Mouse (Mus musculus) forebrain, embryonic 13.5 days (tissue): ENCODE measurements around the gene Gm16442. TPM values are rescaled to one million over a fixed set of nuclear protein-coding genes. Genes with fewer than 3 reads are reported as not detected.
"Not testable (repeated sequence)": the region's sequence is repeated elsewhere in the genome, so short reads cannot be mapped to it uniquely, and the experiment has no call there.

ENCODE experiments used
- ATAC-seq: fragments of 200-750 bp; cut with Nextera tagmentation; 2 replicates; pipeline ENCODE4 v1.8.0; 2017
- H3K27ac ChIP-seq: fragments of 300-500 bp; sonication (generic); 2 replicates; pipeline ENCODE4 v1.5.1; 2015; ENCODE audit warnings: inconsistent platforms, mild to moderate bottlenecking, moderate library complexity
- H3K27me3 ChIP-seq: fragments of 300-500 bp; sonication (generic); 2 replicates; pipeline ENCODE4 v1.6.1; 2015; ENCODE audit warnings: mild to moderate bottlenecking, inconsistent platforms
- H3K36me3 ChIP-seq: fragments of 300-500 bp; sonication (generic); 2 replicates; pipeline ENCODE4 v1.6.1; 2015; ENCODE audit warnings: mild to moderate bottlenecking, inconsistent platforms; ENCODE audit not compliant: poor library complexity, severe bottlenecking
- H3K4me1 ChIP-seq: fragments of 300-500 bp; sonication (generic); 2 replicates; pipeline ENCODE4 v1.6.1; 2015; ENCODE audit warnings: inconsistent platforms
- H3K4me2 ChIP-seq: fragments of 300-500 bp; sonication (generic); 2 replicates; pipeline ENCODE4 v1.6.1; 2015; ENCODE audit warnings: inconsistent platforms, mild to moderate bottlenecking, moderate library complexity
- H3K4me3 ChIP-seq: fragments of 300-500 bp; sonication (generic); 2 replicates; pipeline ENCODE4 v1.5.1; 2015; ENCODE audit warnings: mild to moderate bottlenecking, inconsistent platforms
- H3K9ac ChIP-seq: fragments of 300-500 bp; sonication (generic); 2 replicates; pipeline ENCODE4 v1.6.1; 2015; ENCODE audit warnings: mild to moderate bottlenecking, inconsistent platforms
- H3K9me3 ChIP-seq: fragments of 300-500 bp; sonication (generic); replicated peaks from 2 replicates; pipeline ENCODE4 v1.6.1; 2016; ENCODE audit warnings: inconsistent platforms
- WGBS: fragments of 180-500 bp; shearing (Covaris S2); methylation state at CpG from one replicate; pipeline ENCODE4 v1.1.7; 2015; 5-methylcytosine and 5-hydroxymethylcytosine counted together
- polyA plus RNA-seq: library from polyadenylated mRNA; unstranded; fragments of >200 nt; fragmentation: Nextera tagmentation; extraction: Ambion mirVana; gene quantifications from 2 replicates; pipeline ENCODE4 v1.2.1, GENCODE M21; 2015

The Gm16442 gene
- not detected in 2 replicates for polyA plus RNA-seq

GRCm38 (mm10) chr7:20122479-20122878, at the start of gene Gm16442:
TSS of gene Gm16442 (minus strand) at chr7:20122579.
- not testable (repeated sequence) for H3K27ac ChIP-seq, H3K4me2 ChIP-seq, H3K9ac ChIP-seq, H3K9me3 ChIP-seq, H3K36me3 ChIP-seq, ATAC-seq, H3K27me3 ChIP-seq, H3K4me1 ChIP-seq, H3K4me3 ChIP-seq
- no CpG with 5 or more reads among the region's 2 CpGs for WGBS

DNA sequence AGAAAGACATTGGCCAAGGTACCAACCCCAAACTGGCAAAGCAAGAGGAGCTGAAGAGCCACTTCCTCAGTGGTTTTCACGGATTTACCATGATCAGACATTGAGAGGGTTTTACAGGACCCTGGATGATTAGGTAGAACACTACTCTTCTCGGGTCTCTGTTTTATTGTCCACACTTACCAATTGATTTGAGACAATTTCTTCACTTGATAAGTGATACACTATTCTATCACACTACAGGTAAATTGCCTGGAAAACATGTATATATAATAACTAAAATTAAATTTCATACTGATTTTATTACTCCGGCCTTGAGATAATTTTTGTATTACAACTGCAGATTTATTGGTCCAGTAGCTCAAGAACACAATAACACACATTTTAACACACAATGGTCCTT, 45.9 kb upstream of the Gm16442 start, which contains the start of gene Vmn1r94:
Gene Vmn1r94, minus strand, starts transcription at position 101 of the 400 bp plus-strand sequence.
- H3K9me3 ChIP-seq, H3K27me3 ChIP-seq, H3K9ac ChIP-seq, H3K36me3 ChIP-seq, H3K27ac ChIP-seq, ATAC-seq, H3K4me2 ChIP-seq, H3K4me1 ChIP-seq, H3K4me3 ChIP-seq: not testable (repeated sequence)
- no CpG with 5 or more reads among the region's 3 CpGs for WGBS

GRCm38 (mm10) chr7:20138988-20139387, 16.6 kb upstream of the Gm16442 start, which contains the start of gene Vmn1r93:
TSS of gene Vmn1r93 (minus strand) at chr7:20139088.
- not testable (repeated sequence) for H3K36me3 ChIP-seq, H3K9me3 ChIP-seq, H3K4me2 ChIP-seq, H3K27me3 ChIP-seq, H3K9ac ChIP-seq, H3K4me3 ChIP-seq, H3K4me1 ChIP-seq, ATAC-seq, H3K27ac ChIP-seq
- no CpG with 5 or more reads among the region's 5 CpGs for WGBS

DNA sequence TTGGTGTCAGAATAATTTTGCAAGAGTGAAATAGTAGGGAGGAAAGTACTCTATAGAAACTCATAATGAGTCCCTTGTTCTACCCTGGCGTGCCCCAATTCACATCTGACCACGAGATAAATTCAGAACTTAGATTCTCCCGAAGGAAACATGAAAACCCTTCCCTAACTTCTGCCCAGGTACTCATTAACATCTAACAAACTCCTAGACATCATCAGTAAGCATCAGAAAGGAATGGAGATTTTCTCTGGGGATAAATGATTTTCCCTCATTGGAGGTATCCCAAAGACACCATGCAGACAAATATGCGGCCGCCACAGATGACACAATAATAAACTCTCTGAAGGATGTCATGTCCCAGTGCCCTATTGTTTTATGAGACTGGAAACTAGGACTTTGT, 23.0 kb downstream of the Gm16442 start, which contains the start of gene Vmn1r91:
Gene Vmn1r91, plus strand, starts transcription at position 301 of the 400 bp plus-strand sequence.
- H3K27me3 ChIP-seq, ATAC-seq, H3K4me3 ChIP-seq, H3K9ac ChIP-seq, H3K4me2 ChIP-seq, H3K36me3 ChIP-seq, H3K27ac ChIP-seq, H3K9me3 ChIP-seq, H3K4me1 ChIP-seq: not testable (repeated sequence)
- 87% methylated on average over 5 of the region's 5 CpGs for WGBS

GRCm38 (mm10) chr7:20078118-20078517, 44.3 kb downstream of the Gm16442 start:
- H3K4me2 ChIP-seq, H3K4me3 ChIP-seq, H3K4me1 ChIP-seq, H3K9me3 ChIP-seq, ATAC-seq, H3K36me3 ChIP-seq, H3K27me3 ChIP-seq, H3K9ac ChIP-seq, H3K27ac ChIP-seq: not testable (repeated sequence)
- 70% methylated on average over 18 of the region's 18 CpGs for whole genome bisulfite sequencing

Other genes starting within 250 kb of the Gm16442 start
- not detected in 2 replicates for gene Ceacam19, start 234.6 kb downstream of the Gm16442 start, polyA plus RNA-seq
- 4.9 and 5.1 TPM in 2 replicates for gene Pvr, start 201.4 kb downstream of the Gm16442 start, polyA plus RNA-seq
- gene Igsf23, start 171.8 kb downstream of the Gm16442 start, polyA plus RNA-seq: not detected in 2 replicates
- gene Ceacam20, start 157.2 kb downstream of the Gm16442 start, polyA plus RNA-seq: not detected in 2 replicates
- gene Nlrp9b, start 131.1 kb downstream of the Gm16442 start, polyA plus RNA-seq: not detected in 2 replicates
- gene Vmn1r91, start 22.9 kb downstream of the Gm16442 start, polyA plus RNA-seq: not detected in 2 replicates
- gene Vmn1r93, start 16.5 kb upstream of the Gm16442 start, polyA plus RNA-seq: not detected in 2 replicates
- gene Vmn1r94, start 45.8 kb upstream of the Gm16442 start, polyA plus RNA-seq: not detected in 2 replicates
- gene Vmn1r95, start 71.1 kb upstream of the Gm16442 start, polyA plus RNA-seq: not detected in 2 replicates
- gene Gm6164, start 83.0 kb upstream of the Gm16442 start, polyA plus RNA-seq: not detected in 2 replicates
- gene Gm4498, start 111.2 kb upstream of the Gm16442 start, polyA plus RNA-seq: not detected in 2 replicates
- not detected in 2 replicates for gene Gm5890, start 140.3 kb upstream of the Gm16442 start, polyA plus RNA-seq
- gene Gm4133, start 211.5 kb upstream of the Gm16442 start, polyA plus RNA-seq: not detected in 2 replicates